Mouse (Mus musculus) CH12.LX (cell line): ENCODE measurements around the gene Clk2. TPM values are rescaled to one million over a fixed set of nuclear protein-coding genes. Genes with fewer than 3 reads are reported as not detected.

Source experiments
- DNase-seq: peaks from one replicate; pipeline ENCODE4 v3.0.0-alpha.2; 2013; ENCODE audit errors: extremely low read depth
- H3K27ac ChIP-seq: 2 replicates; pipeline ENCODE4 v1.5.1; 2012; ENCODE audit warnings: low read depth, mild to moderate bottlenecking, control low read depth, moderate library complexity; ENCODE audit not compliant: insufficient read depth
- H3K27me3 ChIP-seq: replicated peaks from 2 replicates; pipeline ENCODE3; 2012; ENCODE audit warnings: inconsistent platforms
- H3K36me3 ChIP-seq, 2 experiments: replicated peaks in 1 of 2; 2 replicates each; pipeline versions ENCODE3 to v1.6.1; 2012; ENCODE audit warnings: inconsistent platforms in 1 of 2, low read length in 1 of 2, mild to moderate bottlenecking in 1 of 2, mixed read lengths in 1 of 2, moderate library complexity in 1 of 2; ENCODE audit not compliant: control insufficient read depth in 1 of 2, insufficient read depth in 1 of 2
- H3K4me1 ChIP-seq, 2 experiments: 2 replicates each; pipeline ENCODE4 v1.6.1; 2012; ENCODE audit warnings: inconsistent platforms in 1 of 2, moderate library complexity in 1 of 2; ENCODE audit not compliant: insufficient read depth in 2 of 2, control insufficient read depth in 1 of 2
- H3K4me2 ChIP-seq: 2 replicates; pipeline ENCODE4 v1.6.1; 2012; ENCODE audit warnings: low read depth, mild to moderate bottlenecking, control low read depth; ENCODE audit not compliant: poor library complexity, insufficient read depth, severe bottlenecking
- H3K4me3 ChIP-seq, 3 experiments: fragments of 150-350 bp in 1 of 3; sonication (generic) in 1 of 3; replicated peaks in 1 of 3; 2 replicates each; pipeline versions ENCODE3 to v1.5.1; 2011 to 2012; ENCODE audit warnings: low read depth in 2 of 3, low read length in 2 of 3, mild to moderate bottlenecking in 2 of 3, moderate library complexity in 2 of 3, control low read depth in 1 of 3, improper control_type of control experiment in 1 of 3, inconsistent platforms in 1 of 3, mixed read lengths in 1 of 3; ENCODE audit not compliant: poor library complexity in 1 of 3
- H3K79me2 ChIP-seq: replicated peaks from 2 replicates; pipeline ENCODE4 v1.6.1; 2012; ENCODE audit warnings: mild to moderate bottlenecking, moderate library complexity; ENCODE audit not compliant: control insufficient read depth, poor library complexity, insufficient read depth, severe bottlenecking; ENCODE audit errors: extremely low read depth
- H3K9ac ChIP-seq: 2 replicates; pipeline ENCODE4 v1.6.1; 2012; ENCODE audit warnings: low read depth, mild to moderate bottlenecking, control low read depth, moderate library complexity; ENCODE audit not compliant: insufficient read depth
- H3K9me3 ChIP-seq: replicated peaks from 2 replicates; pipeline ENCODE3; 2012; ENCODE audit warnings: low read length, inconsistent platforms, mixed read lengths
- BHLHE40 ChIP-seq: IDR thresholded peaks from 2 replicates; pipeline ENCODE4 v1.6.1; 2011; ENCODE audit warnings: mild to moderate bottlenecking, low read depth, low read length, improper control_type of control experiment
- CHD1 ChIP-seq: IDR thresholded peaks from 2 replicates; pipeline ENCODE4 v1.6.1; 2012; ENCODE audit warnings: low read depth, low read length, improper control_type of control experiment, inconsistent platforms
- CTCF ChIP-seq, 2 experiments: IDR thresholded peaks in 1 of 2; conservative IDR thresholded peaks in 1 of 2; 2 replicates each; pipeline ENCODE4 v1.5.1; 2011 to 2012; ENCODE audit warnings: low read depth in 2 of 2, low read length in 2 of 2, improper control_type of control experiment in 1 of 2, inconsistent platforms in 1 of 2, mild to moderate bottlenecking in 1 of 2, moderate library complexity in 1 of 2
- E2F4 ChIP-seq: IDR thresholded peaks from 2 replicates; pipeline ENCODE4 v1.6.1; 2011; ENCODE audit warnings: low read depth, low read length, improper control_type of control experiment; ENCODE audit not compliant: insufficient replicate concordance
- EP300 ChIP-seq: IDR thresholded peaks from 2 replicates; pipeline ENCODE4 v1.6.1; 2011; ENCODE audit warnings: low read length, improper control_type of control experiment
- GABPA ChIP-seq: IDR thresholded peaks from 2 replicates; pipeline ENCODE4 v1.6.1; 2012; ENCODE audit warnings: low read depth, low read length, improper control_type of control experiment, inconsistent platforms; ENCODE audit not compliant: insufficient replicate concordance
- HCFC1 ChIP-seq: IDR thresholded peaks from 2 replicates; pipeline ENCODE4 v1.6.1; 2012; ENCODE audit warnings: low read depth, mild to moderate bottlenecking, inconsistent platforms, low read length, improper control_type of control experiment
- IRF4 ChIP-seq: IDR thresholded peaks from 2 replicates; pipeline ENCODE4 v1.6.1; 2014; ENCODE audit warnings: low read depth, mild to moderate bottlenecking, inconsistent platforms, low read length, improper control_type of control experiment
- KAT2A ChIP-seq: IDR thresholded peaks from 2 replicates; pipeline ENCODE4 v1.6.1; 2012; ENCODE audit warnings: low read length, improper control_type of control experiment, inconsistent platforms; ENCODE audit not compliant: insufficient replicate concordance
- MAFK ChIP-seq: IDR thresholded peaks from 2 replicates; pipeline ENCODE4 v1.6.1; 2011; ENCODE audit warnings: low read length, improper control_type of control experiment; ENCODE audit not compliant: insufficient replicate concordance
- MAX ChIP-seq: IDR thresholded peaks from 2 replicates; pipeline ENCODE4 v1.6.1; 2011; ENCODE audit warnings: low read length, improper control_type of control experiment
- MAZ ChIP-seq: IDR thresholded peaks from 2 replicates; pipeline ENCODE4 v1.6.1; 2012; ENCODE audit warnings: low read depth, mild to moderate bottlenecking, inconsistent platforms, low read length, improper control_type of control experiment, moderate library complexity
- MEF2A ChIP-seq: IDR thresholded peaks from 2 replicates; pipeline ENCODE4 v1.6.1; 2014; ENCODE audit warnings: low read depth, mild to moderate bottlenecking, inconsistent platforms, low read length, improper control_type of control experiment, borderline replicate concordance
- NRF1 ChIP-seq: IDR thresholded peaks from 2 replicates; pipeline ENCODE4 v1.6.1; 2014; ENCODE audit warnings: low read depth, mild to moderate bottlenecking, inconsistent platforms, low read length, improper control_type of control experiment, moderate library complexity
- POLR2A ChIP-seq: IDR thresholded peaks from 2 replicates; pipeline ENCODE4 v1.6.1; 2011; ENCODE audit warnings: low read depth, mild to moderate bottlenecking, improper control_type of control experiment, low read length
- RAD21 ChIP-seq: IDR thresholded peaks from 2 replicates; pipeline ENCODE4 v1.6.1; 2011; ENCODE audit warnings: low read depth, mild to moderate bottlenecking, low read length, improper control_type of control experiment, moderate library complexity
- SIN3A ChIP-seq: IDR thresholded peaks from 2 replicates; pipeline ENCODE4 v1.6.1; 2012; ENCODE audit warnings: low read length, improper control_type of control experiment, inconsistent platforms
- UBTF ChIP-seq: IDR thresholded peaks from 2 replicates; pipeline ENCODE4 v1.6.1; 2012; ENCODE audit warnings: low read depth, mild to moderate bottlenecking, inconsistent platforms, low read length, improper control_type of control experiment, moderate library complexity
- USF1 ChIP-seq: IDR thresholded peaks from 2 replicates; pipeline ENCODE4 v1.6.1; 2014; ENCODE audit warnings: low read depth, mild to moderate bottlenecking, inconsistent platforms, low read length, improper control_type of control experiment
- USF2 ChIP-seq: conservative IDR thresholded peaks from 2 replicates; pipeline ENCODE4 v1.6.1; 2011; ENCODE audit warnings: low read depth, low read length, improper control_type of control experiment
- ZNF384 ChIP-seq: IDR thresholded peaks from 2 replicates; pipeline ENCODE4 v1.6.1; 2012; ENCODE audit warnings: low read depth, low read length, improper control_type of control experiment, inconsistent platforms
- dilution Hi-C: fragments of 300-500 bp; cut with MboI; formaldehyde crosslinking; loops from 2 replicates; pipeline ENCODE4 v1.14.3; 2020; ENCODE audit warnings: low sequenced_read_pairs; ENCODE audit not compliant: extremely low pct_unique_long_range_greater_than_20kb, extremely low pct_ligation_motif_present
- in situ Hi-C: fragments of 300-500 bp; cut with MboI; formaldehyde crosslinking; loops from 3 replicates; pipeline ENCODE4 v1.14.3; 2019; ENCODE audit warnings: low sequenced_read_pairs, low pct_ligation_motif_present, low pct_unique_long_range_greater_than_20kb, mixed read lengths
- polyA plus RNA-seq: library from polyadenylated mRNA; unstranded; fragments of >175 nt; gene quantifications from 2 replicates; pipeline ENCODE4 v1.2.1, GENCODE M21; 2012; ENCODE audit warnings: low read depth; ENCODE audit not compliant: insufficient read length
- total RNA-seq, 2 experiments: library from RNA; depleted of rRNA; stranded (reverse); fragments of 300-350 nt in 1 of 2; fragments of >200 nt in 1 of 2; gene quantifications; 2 replicates each; pipeline ENCODE4 v1.2.3; 2012 to 2014

Clk2 gene
- total and polyA plus RNA-seq, 3 experiments = 18.8 to 72.0 (median 29.9) TPM

DNA sequence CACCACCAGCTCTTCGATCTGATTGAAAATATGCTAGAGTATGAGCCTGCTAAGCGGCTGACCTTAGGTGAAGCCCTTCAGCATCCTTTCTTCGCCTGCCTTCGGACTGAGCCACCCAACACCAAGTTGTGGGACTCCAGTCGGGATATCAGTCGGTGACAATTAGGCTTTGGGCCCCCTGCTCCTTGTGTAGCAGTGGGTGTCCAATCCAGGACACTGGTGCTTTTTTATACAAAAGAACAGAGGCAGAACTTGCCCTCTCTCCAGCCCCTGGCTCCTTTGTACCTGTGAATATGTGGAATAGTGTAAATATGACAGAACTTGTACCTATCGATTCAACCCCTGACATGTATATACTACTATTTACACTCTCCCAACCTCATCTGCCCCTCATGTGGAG is 11.8 kb downstream of the Clk2 start:
- dilution Hi-C loops (no loop called here), in situ Hi-C loops (no loop called here)
- Histone ChIP-seq H3K4me3 (no peak overlapping the region), H3K36me3 (peaks cover 86 to 97% of the 10 kb centered on the region in 2 experiments), H3K79me2 (no peaks in the 10 kb centered on the region), H3K9me3 (no peaks in the 10 kb centered on the region), H3K4me2 (no peak overlapping the region), H3K27me3 (no peaks in the 10 kb centered on the region), H3K9ac (no peak overlapping the region), H3K27ac (no peak overlapping the region), H3K4me1 (peaks cover 0 to 10% of the 10 kb centered on the region in 2 experiments; a peak in 2 of 4 replicates)
- TF ChIP-seq UBTF (no peak), CTCF (conservative IDR thresholded peaks at IDR 0.05 in 1 of 2, IDR thresholded peaks at IDR 0.05 in 1 of 2; ENCODE audit: low read depth in 2 of 2, low read length in 2 of 2) (no peak), MAFK (no peak), KAT2A (no peak), E2F4 (no peak), MAZ (no peak), MEF2A (no peak), EP300 (no peak), IRF4 (no peak), SIN3A (no peak), NRF1 (no peak), GABPA (no peak)
- no peak for DNase-seq

- H3K4me1 ChIP-seq = peaks cover 0 to 10% of the 10 kb centered on the region in 2 experiments; a peak in 2 of 4 replicates
- H3K4me2 ChIP-seq = no peak within 1 kb of the TSS
- in situ Hi-C loops = no loop called here
- no peaks in the 10 kb centered on the region for H3K27me3 ChIP-seq
- H3K4me3 ChIP-seq = peak within 1 kb of the TSS in 2 of 3 experiments; percentile 32 to 50
- no peaks in the 10 kb centered on the region for H3K79me2 ChIP-seq
- peaks cover 89 to 100% of the 10 kb centered on the region in 2 experiments for H3K36me3 ChIP-seq
- no peak within 1 kb of the TSS for H3K27ac ChIP-seq
- H3K9ac ChIP-seq = no peak within 1 kb of the TSS
- TF ChIP-seq POLR2A = 0 out of 2 replicates have a peak, but pooled peaks have one; percentile 25
- TF ChIP-seq MAX = no peak
- TF ChIP-seq BHLHE40 = peak; percentile 89
- peak; percentile 75 for TF ChIP-seq USF1
- TF ChIP-seq ZNF384 = peak; percentile 71
- TF ChIP-seq CHD1 = no peak
- TF ChIP-seq GABPA = no peak
- TF ChIP-seq HCFC1 = peak; percentile 76
- no peak for TF ChIP-seq MAFK
- TF ChIP-seq USF2 = peak; percentile 77
- peak; percentile 63 for TF ChIP-seq NRF1
- TF ChIP-seq RAD21 = no peak
- TF ChIP-seq, all 38 proteins: peak for 7
- H3K9me3 ChIP-seq = no peaks in the 10 kb centered on the region
- dilution Hi-C loops = no loop called here
- DNase-seq = peak; percentile 79
Observed at GRCm38 (mm10) chr3:89177242-89178106, 12.9 kb downstream of the Clk2 start, which contains the start of gene Scamp3. Gene Scamp3, plus strand, starts transcription at chr3:89177473.
